Mouse (Mus musculus): ENCODE data around the gene Plpp1. TPM values are rescaled to one million over a fixed set of nuclear protein-coding genes. Genes with fewer than 3 reads are reported as not detected.

The Plpp1 gene
- polyA plus RNA-seq, 1 experiment from 2014 or later, result 29.6 TPM

- no peak overlapping the region for H3K4me2 ChIP-seq (replicated peaks)
- no peaks in the 10 kb centered on the region for H3K9me3 ChIP-seq
- 83% methylated on average over 10 of the region's 10 CpGs for WGBS
- peaks cover 10% of the 10 kb centered on the region; the same call in 1 of the 2 replicates for H3K36me3 ChIP-seq
- H3K4me1 ChIP-seq, result peaks cover 4% of the 10 kb centered on the region; the same call in 1 of the 2 replicates
- H3K27me3 ChIP-seq (replicated peaks), result no peaks in the 10 kb centered on the region
- no peak overlapping the region for H3K4me3 ChIP-seq
- no peak overlapping the region for H3K9ac ChIP-seq
- ATAC-seq (ENCODE audit: low FRiP score, low read depth), result no peak
- no peak overlapping the region for H3K27ac ChIP-seq
Measured at GRCm38 (mm10) chr13:112807936-112808667, 7.5 kb downstream of the Plpp1 start.

GRCm38 (mm10) chr13:112809504-112810247, 9.1 kb downstream of the Plpp1 start:
- no peak for ATAC-seq (ENCODE audit: low FRiP score, low read depth)
- H3K9me3 ChIP-seq, result no peaks in the 10 kb centered on the region
- peaks cover 4% of the 10 kb centered on the region; the same call in 1 of the 2 replicates for H3K4me1 ChIP-seq
- no peak overlapping the region for H3K9ac ChIP-seq
- H3K27ac ChIP-seq, result no peak overlapping the region
- WGBS, result 83% methylated on average over 7 of the region's 7 CpGs
- H3K27me3 ChIP-seq (replicated peaks), result no peaks in the 10 kb centered on the region
- H3K4me3 ChIP-seq, result no peak overlapping the region
- peaks cover 10% of the 10 kb centered on the region; the same call in 1 of the 2 replicates for H3K36me3 ChIP-seq
- H3K4me2 ChIP-seq (replicated peaks), result no peak overlapping the region

DNA sequence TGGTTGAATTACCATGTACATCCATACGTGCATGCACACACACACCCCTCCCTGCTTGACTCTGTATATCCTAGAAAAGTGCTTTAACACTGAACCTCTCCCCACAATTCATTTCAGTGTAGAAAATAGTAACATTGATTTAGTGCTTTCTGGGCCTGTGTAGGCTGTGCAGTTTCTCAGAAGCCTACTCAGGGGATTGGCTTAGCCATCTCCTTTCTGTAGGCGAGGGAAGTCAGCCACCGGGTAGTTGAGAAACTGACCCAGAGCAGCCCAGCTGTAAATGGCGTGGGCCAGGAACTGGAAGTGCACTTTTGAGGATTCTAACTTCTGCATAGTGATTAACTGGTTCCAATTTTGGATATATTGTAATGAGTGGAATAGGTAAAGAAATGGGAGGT, 9.7 kb downstream of the Plpp1 start:
- 73% methylated on average over 4 of the region's 4 CpGs for WGBS
- Histone ChIP-seq H3K27ac (no peak overlapping the region), H3K4me1 (peaks cover 4% of the 10 kb centered on the region; the same call in 1 of the 2 replicates), H3K27me3 (replicated peaks) (no peaks in the 10 kb centered on the region), H3K9me3 (no peaks in the 10 kb centered on the region), H3K4me3 (no peak overlapping the region), H3K9ac (no peak overlapping the region), H3K4me2 (replicated peaks) (no peak overlapping the region), H3K36me3 (peaks cover 10% of the 10 kb centered on the region; the same call in 1 of the 2 replicates)
- no peak for ATAC-seq (ENCODE audit: low FRiP score, low read depth)

- Histone ChIP-seq H3K9ac (no peak overlapping the region), H3K4me1 (peaks cover 4% of the 10 kb centered on the region; the same call in 1 of the 2 replicates), H3K4me3 (no peak overlapping the region), H3K36me3 (peaks cover 9% of the 10 kb centered on the region; the same call in 1 of the 2 replicates), H3K27ac (no peak overlapping the region), H3K27me3 (replicated peaks) (no peaks in the 10 kb centered on the region), H3K4me2 (replicated peaks) (no peak overlapping the region), H3K9me3 (no peaks in the 10 kb centered on the region)
- no peak for ATAC-seq (ENCODE audit: low FRiP score, low read depth)
- WGBS, result 33% methylated on average over 9 of the region's 9 CpGs
Measured at GRCm38 (mm10) chr13:112810751-112811150, 10.2 kb downstream of the Plpp1 start.

- H3K4me2 ChIP-seq (replicated peaks), result no peak overlapping the region
- H3K4me3 ChIP-seq, result no peak overlapping the region
- no peaks in the 10 kb centered on the region for H3K36me3 ChIP-seq
- ATAC-seq (ENCODE audit: low FRiP score, low read depth), result no peak
- H3K27ac ChIP-seq, result no peak overlapping the region
- H3K9ac ChIP-seq, result no peak overlapping the region
- peaks cover 4% of the 10 kb centered on the region; the same call in 1 of the 2 replicates for H3K4me1 ChIP-seq
- no peaks in the 10 kb centered on the region for H3K27me3 ChIP-seq (replicated peaks)
- WGBS, result 85% methylated on average over 8 of the region's 8 CpGs
- no peaks in the 10 kb centered on the region for H3K9me3 ChIP-seq
Measured at GRCm38 (mm10) chr13:112811708-112812403, 11.3 kb downstream of the Plpp1 start.

DNA sequence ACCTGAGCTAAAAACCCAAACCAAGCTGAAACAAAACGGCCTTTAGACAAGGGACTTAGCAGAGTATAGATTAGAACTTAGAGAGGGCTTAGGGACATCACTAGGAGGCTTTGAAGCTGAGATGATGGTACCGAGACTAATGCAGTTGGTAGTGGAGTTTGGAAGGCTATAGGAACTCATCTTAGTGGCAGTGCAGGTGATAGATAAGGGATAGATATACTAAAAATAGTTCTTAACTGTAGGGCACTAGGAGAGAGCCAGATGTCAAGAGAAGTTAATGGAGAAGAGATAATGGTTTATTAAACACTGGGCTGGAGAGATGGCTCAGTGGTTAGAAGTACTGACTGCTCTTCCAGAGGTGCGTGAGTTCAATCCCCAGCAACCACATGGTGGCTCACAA, 15.4 kb downstream of the Plpp1 start:
- 94% methylated on average over 3 of the region's 3 CpGs for WGBS
- H3K27ac ChIP-seq, result no peak overlapping the region
- H3K9me3 ChIP-seq, result no peaks in the 10 kb centered on the region
- H3K9ac ChIP-seq, result no peak overlapping the region
- no peak overlapping the region for H3K4me2 ChIP-seq (replicated peaks)
- no peaks in the 10 kb centered on the region for H3K36me3 ChIP-seq
- ATAC-seq (ENCODE audit: low FRiP score, low read depth), result no peak
- H3K27me3 ChIP-seq (replicated peaks), result no peaks in the 10 kb centered on the region
- no peaks in the 10 kb centered on the region for H3K4me1 ChIP-seq
- H3K4me3 ChIP-seq, result no peak overlapping the region

DNA sequence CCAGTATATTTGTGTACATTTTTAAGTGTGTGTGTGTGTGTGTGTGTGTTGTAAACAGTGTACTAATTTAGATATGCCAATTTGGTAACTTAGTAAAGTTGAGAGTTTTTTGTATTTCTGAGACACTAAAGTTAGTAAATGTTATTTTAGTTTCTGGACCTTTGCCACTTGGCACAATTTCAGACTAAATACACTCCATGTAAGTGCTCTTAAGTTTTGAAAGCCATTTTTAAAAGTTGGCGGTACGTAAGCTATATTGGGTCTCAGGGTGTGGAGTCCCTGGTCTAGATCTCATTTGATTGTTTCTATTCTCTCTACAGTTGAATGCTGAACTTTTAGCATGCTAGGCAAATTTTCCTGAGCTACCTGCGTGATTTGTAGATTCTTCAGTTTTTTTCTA, 17.5 kb downstream of the Plpp1 start:
- ATAC-seq (ENCODE audit: low FRiP score, low read depth), result no peak
- no peaks in the 10 kb centered on the region for H3K4me1 ChIP-seq
- WGBS, result 95% methylated on average over 3 of the region's 3 CpGs
- H3K4me3 ChIP-seq, result no peak overlapping the region
- H3K9me3 ChIP-seq, result no peaks in the 10 kb centered on the region
- no peak overlapping the region for H3K4me2 ChIP-seq (replicated peaks)
- no peaks in the 10 kb centered on the region for H3K36me3 ChIP-seq
- H3K9ac ChIP-seq, result no peak overlapping the region
- H3K27ac ChIP-seq, result no peak overlapping the region
- H3K27me3 ChIP-seq (replicated peaks), result no peaks in the 10 kb centered on the region

- WGBS, result 80% methylated on average over 3 of the region's 3 CpGs
- H3K4me3 ChIP-seq, result no peak overlapping the region
- ATAC-seq (ENCODE audit: low FRiP score, low read depth), result no peak
- H3K36me3 ChIP-seq, result no peaks in the 10 kb centered on the region
- no peaks in the 10 kb centered on the region for H3K27me3 ChIP-seq (replicated peaks)
- H3K9ac ChIP-seq, result no peak overlapping the region
- no peaks in the 10 kb centered on the region for H3K9me3 ChIP-seq
- no peaks in the 10 kb centered on the region for H3K4me1 ChIP-seq
- H3K4me2 ChIP-seq (replicated peaks), result no peak overlapping the region
- no peak overlapping the region for H3K27ac ChIP-seq
Measured at GRCm38 (mm10) chr13:112822413-112822812, 21.8 kb downstream of the Plpp1 start.

GRCm38 (mm10) chr13:112823236-112823910, 22.8 kb downstream of the Plpp1 start:
- no peaks in the 10 kb centered on the region for H3K9me3 ChIP-seq
- no peaks in the 10 kb centered on the region for H3K4me1 ChIP-seq
- H3K27me3 ChIP-seq (replicated peaks), result no peaks in the 10 kb centered on the region
- ATAC-seq (ENCODE audit: low FRiP score, low read depth), result no peak
- H3K4me3 ChIP-seq, result no peak overlapping the region
- no peaks in the 10 kb centered on the region for H3K36me3 ChIP-seq
- H3K9ac ChIP-seq, result no peak overlapping the region
- H3K4me2 ChIP-seq (replicated peaks), result no peak overlapping the region
- 90% methylated on average over 6 of the region's 6 CpGs for WGBS
- H3K27ac ChIP-seq, result no peak overlapping the region

- Histone ChIP-seq H3K9me3 (no peaks in the 10 kb centered on the region), H3K9ac (no peak overlapping the region), H3K36me3 (no peaks in the 10 kb centered on the region), H3K4me1 (no peaks in the 10 kb centered on the region), H3K27me3 (replicated peaks) (no peaks in the 10 kb centered on the region), H3K4me2 (replicated peaks) (no peak overlapping the region), H3K27ac (no peak overlapping the region), H3K4me3 (no peak overlapping the region)
- 75% methylated on average over 4 of the region's 8 CpGs for WGBS
- no peak for ATAC-seq (ENCODE audit: low FRiP score, low read depth)
Measured at GRCm38 (mm10) chr13:112823911-112824648, 23.5 kb downstream of the Plpp1 start.

GRCm38 (mm10) chr13:112825479-112825878, 24.9 kb downstream of the Plpp1 start:
- WGBS, result 61% methylated on average over 6 of the region's 6 CpGs
- H3K27me3 ChIP-seq (replicated peaks), result no peaks in the 10 kb centered on the region
- H3K36me3 ChIP-seq, result no peaks in the 10 kb centered on the region
- H3K9ac ChIP-seq, result no peak overlapping the region
- H3K9me3 ChIP-seq, result no peaks in the 10 kb centered on the region
- no peak overlapping the region for H3K4me3 ChIP-seq
- no peak overlapping the region for H3K4me2 ChIP-seq (replicated peaks)
- no peak for ATAC-seq (ENCODE audit: low FRiP score, low read depth)
- H3K27ac ChIP-seq, result no peak overlapping the region
- H3K4me1 ChIP-seq, result no peaks in the 10 kb centered on the region
